15 mouse cellular contexts compared by ENCODE assay signal in genomic region chr1:180510879-180511278, GRCm38 (mm10). TPM values are rescaled to one million over a fixed set of nuclear protein-coding genes. Genes with fewer than 3 reads are reported as not detected.
A peak's percentile ranks its signal among the peaks of the same experiment; 100 is the strongest.
DNase-seq lines count a peak whose midpoint lies in the region; ATAC-seq lines count a peak whose summit lies in the region.
"Had no signal": no experiment of that assay in that cellular context is flagged by ENCODE, and none has a peak within 500 bp of the region (broad histone marks: within the 10 kb centered on the region; RNA-seq: fewer than 3 reads in every experiment).

No protein-coding gene starts in this region.

- no peaks in the 10 kb centered on the region for H3K9me3 ChIP-seq in limb, embryonic 15.5 days
- H3K9me3 ChIP-seq: G1E; hindbrain, embryonic 15.5 days had no signal

- no peak overlapping the region for H3K27ac ChIP-seq in limb, embryonic 15.5 days
- H3K27ac ChIP-seq: hindbrain, embryonic 15.5 days; liver, embryonic 14.5 days had no signal

- no peaks in the 10 kb centered on the region for H3K27me3 ChIP-seq in limb, embryonic 15.5 days
- H3K27me3 ChIP-seq: hindbrain, embryonic 15.5 days had no signal

- no peak overlapping the region for H3K4me3 ChIP-seq in limb, embryonic 15.5 days
- H3K4me3 ChIP-seq: hindbrain, embryonic 15.5 days had no signal

- ATAC-seq in limb, embryonic 15.5 days (ENCODE audit: insufficient number of reproducible peaks, low FRiP score, low TSS enrichment, low read depth) = no peak
- ATAC-seq in erythroblast, adult 5-6 weeks (replicated peaks; ENCODE audit: low FRiP score, poor library complexity, severe bottlenecking) = no peak
- ATAC-seq: forebrain, postnatal 0 days had no signal

- no peak overlapping the region for H3K9ac ChIP-seq in limb, embryonic 15.5 days
- H3K9ac ChIP-seq: forebrain, postnatal 0 days; hindbrain, embryonic 15.5 days; liver, embryonic 14.5 days had no signal

- 0 out of 2 replicates have a peak overlapping the region, but pooled peaks have one; percentile 14 for H3K4me2 ChIP-seq in limb, embryonic 15.5 days
- H3K4me2 ChIP-seq: hindbrain, embryonic 15.5 days had no signal

- peak; percentile 31 for DNase-seq in kidney, postnatal 10 days
- DNase-seq in kidney, adult 8-10 months = no peak
- DNase-seq in thymus, postnatal 4 days = peak; percentile 47
- DNase-seq in thymus, postnatal 36 days = no peak
- no peak for DNase-seq in testis, postnatal 10 days (ENCODE audit: low spot score)
- no peak for DNase-seq in frontal cortex, adult 2 months (ENCODE audit: extremely low spot score in 1 of 2, low spot score in 1 of 2)
- DNase-seq: cerebellum, adult 11 months; layer of hippocampus, postnatal 36 days had no signal

- no peaks in the 10 kb centered on the region for H3K36me3 ChIP-seq in limb, embryonic 15.5 days
- H3K36me3 ChIP-seq: G1E; hindbrain, embryonic 15.5 days had no signal

- peaks cover 15% of the 10 kb centered on the region for H3K4me1 ChIP-seq in limb, embryonic 15.5 days
- H3K4me1 ChIP-seq: hindbrain, embryonic 15.5 days had no signal

- 43% methylated on average over 4 of the region's 4 CpGs for WGBS in limb, embryonic 15.5 days

RNA-seq across cellular contexts. Expression of gene Stum, which starts 27.6 kb away (rescaled TPM):
- polyA plus RNA-seq in limb, embryonic 15.5 days (2015; fragmentation: Nextera tagmentation; extraction: Ambion mirVana) = 3.9 and 4.4 TPM in 2 replicates
- 118 and 128 TPM in 2 replicates for polyA plus RNA-seq in frontal cortex, adult 2 months (2012; rRNA removed)
- not detected in 2 replicates for total RNA-seq in erythroblast, adult 5-6 weeks (2015; ENCODE audit: low replicate concordance)
- not detected in 2 replicates for total RNA-seq in erythroblast, adult 5-6 weeks (2017; ENCODE audit: low replicate concordance)
- total RNA-seq: monocyte, adult 5-6 weeks had no signal
- polyA plus RNA-seq: G1E had no signal

RNA-seq across cellular contexts. Expression of gene Parp1, which starts 57.8 kb away (rescaled TPM):
- polyA plus RNA-seq in limb, embryonic 15.5 days (2015; fragmentation: Nextera tagmentation; extraction: Ambion mirVana) = 99.9 and 105 TPM in 2 replicates
- 57.3 and 63.8 TPM in 2 replicates for polyA plus RNA-seq in frontal cortex, adult 2 months (2012; rRNA removed)
- total RNA-seq in erythroblast, adult 5-6 weeks (2015; ENCODE audit: low replicate concordance) = 13.4 and 20.6 TPM in 2 replicates
- 23.5 and 26.2 TPM in 2 replicates for total RNA-seq in erythroblast, adult 5-6 weeks (2017; ENCODE audit: low replicate concordance)

Comparison
In these comparisons a context has a peak if more than half of its experiments do, and no peak if none do; other contexts are left out.
1. DNase-seq: peak in kidney, postnatal 10 days (single experiment) and thymus, postnatal 4 days (single experiment); none in kidney, adult 8-10 months (0 of 2), thymus, postnatal 36 days (0 of 2), testis, postnatal 10 days (single experiment) and frontal cortex, adult 2 months (0 of 2).
2. RNA of gene Stum, which starts 27.6 kb away (polyA plus RNA-seq): 118 to 128 TPM in frontal cortex, adult 2 months; 3.9 to 4.4 TPM in limb, embryonic 15.5 days; every median in the first group is over 10 times any median in the second.